Mouse (Mus musculus) lung, postnatal 10 days (tissue): ENCODE measurements at regions not wholly inside any gene's neighbourhood (a gene's known extent, or its start where the extent isn't known, plus 50 kb on each side); places are given as distances from the start of the nearest gene placed in this dataset.

Source experiments
- DNase-seq: peaks from one replicate; pipeline ENCODE4 v3.0.0; 2021

- no peak for DNase-seq
Measured at GRCm38 (mm10) chr9:96419151-96419550, 54.9 kb upstream of the Atp1b3 start.

- DNase-seq, result peak; percentile 40
Measured at GRCm38 (mm10) chr9:96415873-96416570, 51.8 kb upstream of the Atp1b3 start.
